8 mouse cellular contexts compared by ENCODE assay signal in genomic region chr11:72429288-72429690, GRCm38 (mm10). TPM values are rescaled to one million over a fixed set of nuclear protein-coding genes. Genes with fewer than 3 reads are reported as not detected.
DNase-seq lines count a peak whose midpoint lies in the region; ATAC-seq and TF ChIP-seq lines count a peak whose summit lies in the region.

No protein-coding gene starts in this region.

- peak overlapping the region; percentile 29; the same call in 1 of the 2 replicates for H3K4me3 ChIP-seq in E14TG2a.4 (replicated peaks; ENCODE audit: low read length)
- peak overlapping the region; percentile 17 for H3K4me3 ChIP-seq in brown adipose tissue, adult 24 weeks (ENCODE audit: insufficient read depth, low read depth, low read length)
- H3K4me3 ChIP-seq in forebrain, embryonic 10.5 days, result peak overlapping the region; percentile 27
- H3K4me3 ChIP-seq in heart, postnatal 0 days (ENCODE audit: low read depth, low read length), result peak overlapping the region; percentile 22; the same call in 1 of the 2 replicates
- 0 out of 2 replicates have a peak overlapping the region, but pooled peaks have one; percentile 17 for H3K4me3 ChIP-seq in liver, postnatal 0 days (ENCODE audit: low read depth, low read length)

- TF ChIP-seq CTCF in E14TG2a.4 (conservative IDR thresholded peaks at IDR 0.05; ENCODE audit: low read length), result peak; percentile 76
- peak; percentile 96 for TF ChIP-seq CTCF in heart, postnatal 0 days (IDR thresholded peaks at IDR 0.05; ENCODE audit: low read depth)
- peak; percentile 95 for TF ChIP-seq CTCF in liver, postnatal 0 days (IDR thresholded peaks at IDR 0.05; ENCODE audit: low read depth)

- DNase-seq in forebrain, embryonic 10.5 days (ENCODE audit: extremely low spot score, low spot score), result peak; percentile 72
- DNase-seq in heart, postnatal 0 days (ENCODE audit: low spot score), result peak; percentile 86
- peak; percentile 79 to 87 for DNase-seq in kidney, postnatal 25 days
- peak; percentile 80 for DNase-seq in liver, postnatal 0 days
- DNase-seq in thymus, adult 18-20 months, result peak; percentile 35 to 61

- peaks cover 17% of the 10 kb centered on the region for H3K4me1 ChIP-seq in E14TG2a.4 (replicated peaks; ENCODE audit: low read depth, low read length)
- no peaks in the 10 kb centered on the region for H3K4me1 ChIP-seq in brown adipose tissue, adult 24 weeks (ENCODE audit: control insufficient read depth, insufficient read depth, insufficient read length, low read length)
- no peaks in the 10 kb centered on the region; the same call in 1 of the 2 replicates for H3K4me1 ChIP-seq in forebrain, embryonic 10.5 days
- no peaks in the 10 kb centered on the region for H3K4me1 ChIP-seq in heart, postnatal 0 days (ENCODE audit: control insufficient read depth, insufficient read depth)
- no peaks in the 10 kb centered on the region for H3K4me1 ChIP-seq in liver, postnatal 0 days (ENCODE audit: insufficient read depth)

- H3K36me3 ChIP-seq in E14TG2a.4 (ENCODE audit: insufficient read depth, low read length), result no peaks in the 10 kb centered on the region
- H3K36me3 ChIP-seq in forebrain, embryonic 10.5 days (replicated peaks), result no peaks in the 10 kb centered on the region
- no peaks in the 10 kb centered on the region for H3K36me3 ChIP-seq in heart, postnatal 0 days (replicated peaks; ENCODE audit: control insufficient read depth, insufficient read depth, low read length)
- H3K36me3 ChIP-seq in liver, postnatal 0 days (replicated peaks; ENCODE audit: insufficient read depth, low read length), result no peaks in the 10 kb centered on the region

- TF ChIP-seq EP300 in heart, postnatal 0 days (IDR thresholded peaks at IDR 0.05; ENCODE audit: low read depth), result no peak
- no peak for TF ChIP-seq EP300 in liver, postnatal 0 days (IDR thresholded peaks at IDR 0.05; ENCODE audit: low read depth)

- H3K4me2 ChIP-seq in heart, postnatal 0 days (ENCODE audit: low read depth, low read length), result peak overlapping the region; percentile 44; the same call in 1 of the 2 replicates
- peak overlapping the region; percentile 58 for H3K4me2 ChIP-seq in liver, postnatal 0 days (ENCODE audit: low read depth, low read length)

- 50% methylated on average over 7 of the region's 7 CpGs for WGBS in forebrain, embryonic 10.5 days
- 34% methylated on average over 7 of the region's 7 CpGs for WGBS in heart, postnatal 0 days
- WGBS in liver, postnatal 0 days (ENCODE audit: insufficient replicate concordance), result 50% methylated on average over 7 of the region's 7 CpGs

- peak; percentile 83 for ATAC-seq in heart, postnatal 0 days (ENCODE audit: insufficient read depth, low read depth)
- ATAC-seq in liver, postnatal 0 days, result peak; percentile 80
- peak; percentile 95 for ATAC-seq in neutrophil, adult 5-6 weeks (ENCODE audit: extremely low read depth, insufficient number of reproducible peaks, low FRiP score, poor library complexity, severe bottlenecking)

- H3K27ac ChIP-seq in brown adipose tissue, adult 24 weeks (replicated peaks; ENCODE audit: low read depth, low read length), result no peak overlapping the region
- H3K27ac ChIP-seq in forebrain, embryonic 10.5 days, result peak overlapping the region; percentile 70
- no peak overlapping the region for H3K27ac ChIP-seq in heart, postnatal 0 days (ENCODE audit: low read depth)
- H3K27ac ChIP-seq in liver, postnatal 0 days (ENCODE audit: low read depth), result no peak overlapping the region

- H3K27me3 ChIP-seq in E14TG2a.4 (ENCODE audit: insufficient read depth, low read length), result no peaks in the 10 kb centered on the region
- H3K27me3 ChIP-seq in forebrain, embryonic 10.5 days (ENCODE audit: poor library complexity, severe bottlenecking), result no peaks in the 10 kb centered on the region
- no peaks in the 10 kb centered on the region for H3K27me3 ChIP-seq in heart, postnatal 0 days (ENCODE audit: control insufficient read depth, insufficient read depth, low read length)
- no peaks in the 10 kb centered on the region for H3K27me3 ChIP-seq in liver, postnatal 0 days (ENCODE audit: insufficient read depth, low read length)

- no peaks in the 10 kb centered on the region for H3K9me3 ChIP-seq in E14TG2a.4 (ENCODE audit: low read length)
- H3K9me3 ChIP-seq in forebrain, embryonic 10.5 days, result no peaks in the 10 kb centered on the region; the same call in 1 of the 2 replicates
- H3K9me3 ChIP-seq in heart, postnatal 0 days (replicated peaks; ENCODE audit: control insufficient read depth, low read length), result no peaks in the 10 kb centered on the region
- no peaks in the 10 kb centered on the region for H3K9me3 ChIP-seq in liver, postnatal 0 days (ENCODE audit: low read length)

- no peak overlapping the region for H3K9ac ChIP-seq in heart, postnatal 0 days (replicated peaks; ENCODE audit: low read depth, low read length)
- H3K9ac ChIP-seq in liver, postnatal 0 days (replicated peaks), result no peak overlapping the region

RNA-seq across cellular contexts. Expression of gene Ggt6, which starts 6.0 kb away (rescaled TPM):
- 0.99 TPM in 1 of 2 replicates, not detected in the other for polyA plus RNA-seq in brown adipose tissue, adult 24 weeks (2012; ENCODE audit: insufficient read depth, insufficient read length, missing spikeins)
- not detected in 2 replicates for polyA plus RNA-seq in forebrain, embryonic 10.5 days (2016; fragmentation: Nextera tagmentation; extraction: Ambion mirVana)
- total RNA-seq in heart, postnatal 0 days (2014; rRNA removed; ENCODE audit: low replicate concordance), result 5.3 TPM in 1 of 2 replicates, not detected in the other
- 0.05 TPM in 1 of 2 replicates, not detected in the other for polyA plus RNA-seq in heart, postnatal 0 days (2015; fragmentation: Nextera tagmentation; extraction: Ambion mirVana)
- polyA plus RNA-seq in liver, postnatal 0 days (2015; fragmentation: Nextera tagmentation; extraction: Ambion mirVana), result 0.79 and 1.2 TPM in 2 replicates
- not detected in 2 replicates for total RNA-seq in neutrophil, adult 5-6 weeks (2017)

RNA-seq across cellular contexts. Expression of gene Mybbp1a, which starts 11.9 kb away (rescaled TPM):
- polyA plus RNA-seq in brown adipose tissue, adult 24 weeks (2012; ENCODE audit: insufficient read depth, insufficient read length, missing spikeins), result 23.2 and 24.3 TPM in 2 replicates
- 248 and 256 TPM in 2 replicates for polyA plus RNA-seq in forebrain, embryonic 10.5 days (2016; fragmentation: Nextera tagmentation; extraction: Ambion mirVana)
- total RNA-seq in heart, postnatal 0 days (2014; rRNA removed; ENCODE audit: low replicate concordance), result 20.5 and 20.9 TPM in 2 replicates
- 41.3 and 42.1 TPM in 2 replicates for polyA plus RNA-seq in heart, postnatal 0 days (2015; fragmentation: Nextera tagmentation; extraction: Ambion mirVana)
- 40.2 and 44.5 TPM in 2 replicates for polyA plus RNA-seq in liver, postnatal 0 days (2015; fragmentation: Nextera tagmentation; extraction: Ambion mirVana)
- 57.1 and 73.4 TPM in 2 replicates for total RNA-seq in neutrophil, adult 5-6 weeks (2017)

RNA-seq across cellular contexts. Expression of gene Smtnl2, which starts 17.8 kb away (rescaled TPM):
- 8.2 and 14.4 TPM in 2 replicates for polyA plus RNA-seq in brown adipose tissue, adult 24 weeks (2012; ENCODE audit: insufficient read depth, insufficient read length, missing spikeins)
- 10.6 and 12.5 TPM in 2 replicates for polyA plus RNA-seq in forebrain, embryonic 10.5 days (2016; fragmentation: Nextera tagmentation; extraction: Ambion mirVana)
- 88.5 and 93.0 TPM in 2 replicates for total RNA-seq in heart, postnatal 0 days (2014; rRNA removed; ENCODE audit: low replicate concordance)
- polyA plus RNA-seq in heart, postnatal 0 days (2015; fragmentation: Nextera tagmentation; extraction: Ambion mirVana), result 72.9 and 79.2 TPM in 2 replicates
- polyA plus RNA-seq in liver, postnatal 0 days (2015; fragmentation: Nextera tagmentation; extraction: Ambion mirVana), result 3.5 and 4.0 TPM in 2 replicates
- not detected in 2 replicates for total RNA-seq in neutrophil, adult 5-6 weeks (2017)
